Mouse (Mus musculus): Measurements from ENCODE around the gene Rnf144a.
A peak's percentile ranks its signal among the peaks of the same experiment; 100 is the strongest.

Gene Rnf144a

DNA sequence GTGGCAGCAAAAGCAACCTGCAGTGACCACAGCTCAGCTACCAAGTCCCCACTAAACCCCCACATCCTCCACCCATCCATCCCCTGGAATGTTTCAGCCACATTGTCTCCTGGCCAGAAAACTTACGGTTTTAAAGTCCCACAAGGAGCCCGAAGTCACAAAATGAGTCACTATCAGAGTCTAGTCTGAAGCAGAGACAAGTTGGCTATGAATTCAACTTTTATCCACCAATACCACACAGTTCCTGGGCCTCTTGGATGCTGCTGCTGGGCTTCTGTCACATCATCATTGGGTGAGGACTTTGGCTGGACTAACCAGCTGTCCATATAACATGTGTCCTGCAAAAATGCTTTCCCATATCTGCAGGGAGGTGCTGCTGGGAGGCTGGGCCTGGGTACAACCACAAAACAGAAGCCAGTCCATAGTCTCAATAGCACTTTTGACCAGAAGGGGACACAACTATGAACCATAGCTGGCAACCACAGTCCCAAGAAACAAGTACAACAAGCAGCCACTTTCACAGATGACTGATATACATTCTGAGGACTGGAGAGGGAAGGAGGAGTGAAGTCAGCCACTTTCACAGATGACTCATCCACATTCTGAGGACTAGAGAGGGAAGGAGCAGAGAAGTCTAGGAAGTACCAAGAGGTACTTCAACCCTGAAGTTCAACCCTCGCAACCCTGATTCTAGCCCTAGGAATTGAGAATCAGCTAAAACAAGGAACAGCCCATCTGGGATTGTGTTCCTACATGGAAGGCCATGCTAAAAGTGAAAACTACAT is 49.3 kb downstream of the Rnf144a start:
- DNase-seq: no peak

DNA sequence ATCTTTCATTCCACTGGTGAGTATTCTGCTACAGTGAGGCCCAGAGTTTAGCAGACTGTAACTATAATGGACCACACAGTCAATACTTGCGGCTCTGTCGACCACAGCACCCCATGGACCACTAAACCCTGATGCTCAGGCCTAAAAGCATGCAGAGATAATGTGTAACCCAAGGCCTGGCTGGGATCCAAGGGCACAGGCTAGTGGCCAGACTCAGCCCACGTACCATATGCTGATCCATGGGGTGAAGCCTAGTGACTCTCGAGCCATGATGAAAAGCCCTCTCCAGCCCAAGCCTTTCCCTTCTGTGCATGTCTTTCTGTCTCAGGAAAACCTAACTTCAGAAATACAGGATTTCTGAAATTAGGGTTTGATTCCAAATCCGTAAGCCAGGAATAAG is 50.2 kb downstream of the Rnf144a start:
- no peak for DNase-seq

DNA sequence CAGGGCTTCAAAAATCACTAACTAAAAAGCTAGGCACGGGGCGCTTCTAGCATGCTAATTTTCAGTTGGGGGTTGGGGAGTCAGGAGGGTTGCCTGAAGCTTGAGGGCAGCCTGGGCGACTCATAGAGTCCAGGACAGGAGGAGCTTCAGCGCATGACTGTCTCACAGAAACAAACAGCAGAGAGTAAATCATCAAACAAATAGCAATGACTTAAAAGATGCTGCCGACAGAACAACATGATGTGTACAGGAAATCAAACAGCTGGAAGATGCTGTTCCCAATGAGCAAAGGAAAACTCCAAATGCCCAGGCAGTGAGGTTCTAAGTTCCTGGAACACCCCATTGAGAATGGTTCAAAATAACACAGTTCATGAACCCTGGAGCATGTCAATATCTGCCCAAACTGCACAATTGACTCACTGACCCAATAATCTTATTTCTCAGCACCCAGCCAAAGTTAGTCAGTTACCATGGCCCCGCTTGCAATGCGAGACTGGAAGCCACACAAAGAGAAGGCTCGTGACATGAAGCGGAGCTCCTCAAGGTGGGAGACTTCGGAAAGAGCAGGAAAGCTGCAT is 54.0 kb downstream of the Rnf144a start:
- DNase-seq: no peak

DNA sequence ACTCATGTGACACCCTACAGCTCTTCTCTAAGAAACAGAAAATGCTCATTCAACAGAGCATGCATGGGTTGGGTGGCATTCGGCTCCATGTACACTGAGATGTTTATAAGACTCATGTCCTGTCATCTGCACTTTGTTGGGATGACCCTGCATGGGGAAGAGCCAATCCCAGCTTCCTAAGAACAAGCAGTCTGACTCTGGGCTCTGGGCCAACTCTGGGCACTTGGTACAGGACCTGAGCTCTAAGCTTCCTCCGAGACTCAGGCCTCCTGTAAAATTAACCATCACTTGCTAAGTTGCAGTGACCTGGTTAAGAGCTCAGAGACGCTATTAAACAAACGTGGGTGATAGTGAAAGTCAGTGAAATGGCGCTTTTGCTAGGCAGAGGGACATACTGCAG is 55.2 kb downstream of the Rnf144a start:
- no peak for DNase-seq

DNA sequence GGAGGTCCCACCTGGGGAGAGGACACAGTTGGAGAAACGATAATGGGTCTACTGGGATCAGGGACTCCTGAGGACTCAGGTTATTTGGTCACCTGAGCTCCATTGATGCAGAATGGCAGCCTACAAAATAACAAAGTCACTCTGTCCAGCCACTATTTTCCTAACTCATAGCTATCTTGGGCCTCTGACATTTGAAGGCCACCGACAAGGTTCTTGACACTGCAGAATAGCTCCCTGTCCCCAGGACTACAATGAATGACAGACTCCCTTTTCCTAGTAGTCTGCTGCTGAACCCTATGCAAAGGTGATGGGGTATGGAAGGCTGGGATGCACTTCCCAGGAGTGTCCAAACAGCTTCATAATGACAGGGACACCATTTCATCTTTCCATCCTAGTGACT is 55.8 kb downstream of the Rnf144a start:
- no peak for DNase-seq

DNA sequence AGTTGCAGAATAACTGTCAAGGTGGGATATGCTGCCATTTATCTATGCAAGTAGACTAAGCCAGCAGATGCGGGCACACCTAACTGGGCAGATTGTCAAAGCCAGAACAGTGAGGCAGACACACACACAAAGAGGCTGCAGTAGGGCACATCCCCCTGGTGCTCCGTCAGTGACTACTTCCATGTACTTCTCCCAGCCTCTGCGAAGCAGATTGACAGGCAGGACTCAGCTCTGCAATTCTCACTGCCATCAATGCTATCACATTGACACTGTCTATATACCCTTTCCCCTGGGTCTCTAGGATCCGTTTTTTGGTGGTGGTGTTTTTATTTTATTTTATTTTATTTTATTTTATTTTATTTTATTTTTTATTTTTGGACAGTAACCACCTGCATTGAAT is 57.8 kb downstream of the Rnf144a start:
- DNase-seq: no peak

DNA sequence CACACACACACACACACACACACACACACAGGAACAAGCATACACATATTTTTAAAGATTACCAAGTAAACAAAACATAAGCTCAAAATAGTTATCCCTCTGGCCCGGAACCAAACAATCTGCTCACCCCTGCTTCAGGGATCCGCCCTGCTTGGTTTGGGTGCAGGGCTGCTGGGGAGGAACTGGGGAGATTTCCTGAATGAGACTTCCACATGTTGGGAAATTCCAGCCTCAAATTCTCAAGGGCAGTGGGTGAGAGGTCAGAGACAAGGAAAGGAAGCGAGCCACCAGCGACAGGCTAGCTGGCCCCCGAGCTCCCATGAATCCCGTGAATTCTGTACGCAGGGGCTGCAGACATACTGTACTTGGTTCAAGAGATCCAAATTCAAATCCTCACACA is 58.9 kb downstream of the Rnf144a start:
- DNase-seq: no peak

DNA sequence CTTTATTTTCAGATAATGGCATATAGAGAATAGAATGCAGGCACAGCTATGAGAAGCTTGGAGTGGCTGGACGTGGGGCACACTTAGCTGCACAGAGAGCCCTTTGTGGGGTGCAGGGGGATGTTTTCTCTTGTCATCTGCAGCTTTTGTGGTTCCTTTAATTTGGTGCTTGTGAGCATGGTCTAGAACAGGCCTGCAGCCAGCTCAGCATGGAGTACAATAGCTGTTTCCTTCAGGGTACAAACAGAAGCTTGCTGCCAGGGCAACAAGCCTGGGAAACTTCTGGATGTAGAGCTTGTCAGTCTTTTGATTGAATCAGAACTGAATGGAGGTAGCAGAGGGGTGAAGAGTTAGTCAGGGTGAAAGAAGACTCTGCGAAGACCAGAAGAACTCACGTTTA is 63.7 kb downstream of the Rnf144a start:
- DNase-seq: no peak

DNA sequence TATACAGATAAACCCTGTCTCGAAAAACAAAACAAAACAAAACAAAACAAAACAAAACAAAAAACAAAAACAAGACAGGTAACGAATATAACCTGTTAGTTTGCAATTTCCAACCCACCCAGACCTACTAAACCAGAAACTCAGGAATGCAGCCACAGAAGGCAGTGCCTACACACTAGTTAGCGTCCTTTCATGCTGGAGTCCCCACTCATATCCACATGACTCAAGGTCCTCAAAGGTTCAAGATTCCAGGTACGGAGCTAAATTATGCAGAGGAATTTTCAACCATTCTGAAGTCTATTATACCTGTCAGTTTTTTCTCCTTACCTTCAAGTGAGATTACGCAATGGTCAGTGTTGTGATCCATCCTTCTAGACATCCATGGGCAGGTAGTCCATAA is 70.6 kb downstream of the Rnf144a start:
- DNase-seq: no peak

DNA sequence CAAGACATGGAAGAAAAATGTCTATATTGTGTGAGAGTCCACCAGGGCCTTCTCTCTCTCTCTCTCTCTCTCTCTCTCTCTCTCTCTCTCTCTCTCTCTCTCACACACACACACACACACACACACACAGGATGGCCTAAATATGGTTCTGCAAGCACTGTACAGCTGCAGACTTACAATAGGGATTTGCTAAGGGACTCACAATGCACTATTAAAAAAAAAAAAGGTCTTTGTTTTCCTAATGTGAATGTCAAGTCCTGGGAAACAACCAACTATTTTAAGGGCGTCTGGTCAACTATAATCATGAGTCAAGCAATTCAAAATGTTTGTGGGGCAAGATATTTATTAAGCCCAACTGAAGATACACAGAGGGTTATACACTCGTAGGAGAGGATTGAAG is 71.9 kb downstream of the Rnf144a start:
- no peak for DNase-seq

DNA sequence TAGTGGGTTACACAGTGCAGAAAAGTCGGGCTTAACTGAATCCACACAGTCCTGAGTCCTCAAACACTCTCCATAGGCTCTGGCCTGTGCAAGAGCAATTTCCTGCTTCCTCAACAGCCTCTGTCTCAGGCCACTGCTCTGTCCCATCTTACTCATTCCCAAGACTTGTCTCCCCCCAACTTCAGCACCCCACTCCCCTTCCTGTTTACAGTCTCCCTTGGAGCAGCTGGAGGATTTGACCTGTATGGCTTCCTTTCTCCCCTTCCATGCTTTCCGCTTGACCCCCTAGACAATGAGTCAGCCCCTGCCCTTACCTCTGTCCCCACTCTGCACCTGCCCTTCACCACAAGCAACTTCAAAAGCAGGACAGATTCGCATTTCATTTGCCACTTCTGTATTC is 72.4 kb downstream of the Rnf144a start:
- no peak for DNase-seq

DNA sequence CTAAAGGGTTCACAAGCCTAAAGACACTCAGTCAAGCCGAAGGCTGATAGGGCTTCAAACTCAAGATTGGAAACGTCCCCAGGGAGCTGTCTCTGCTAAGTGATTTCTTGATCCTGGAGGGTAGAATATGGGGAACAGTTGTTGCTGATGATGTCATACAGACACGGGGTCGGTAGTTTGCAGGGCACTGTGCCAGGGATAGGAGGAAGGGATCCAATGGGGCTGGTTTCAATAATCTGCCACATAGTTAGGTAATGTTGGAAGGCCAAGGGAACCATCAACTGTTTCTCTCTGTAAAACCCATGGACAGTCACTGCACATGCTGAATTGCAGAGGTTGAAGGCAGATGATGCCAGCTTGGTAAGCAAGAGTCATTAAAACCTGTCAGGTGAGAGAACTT is 73.0 kb downstream of the Rnf144a start:
- DNase-seq: no peak

DNA sequence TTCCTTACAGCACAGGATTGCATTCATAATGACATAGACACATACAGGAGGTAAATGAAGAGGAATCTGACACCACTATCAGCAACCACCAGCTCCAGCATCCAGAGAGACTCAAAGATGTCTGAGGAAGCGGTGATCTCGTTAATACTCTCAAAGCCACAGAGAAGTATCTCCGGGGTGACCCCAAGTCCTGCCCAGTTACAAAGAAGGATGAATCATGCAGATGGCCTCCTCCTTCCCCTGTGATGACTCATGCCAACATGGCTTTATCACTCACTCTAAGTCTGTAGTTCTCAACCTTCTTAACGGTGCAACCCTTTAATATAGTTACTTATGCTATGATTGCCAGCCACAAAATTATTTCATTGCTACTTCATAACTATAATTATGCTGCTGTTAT is 74.4 kb downstream of the Rnf144a start:
- no peak for DNase-seq

DNA sequence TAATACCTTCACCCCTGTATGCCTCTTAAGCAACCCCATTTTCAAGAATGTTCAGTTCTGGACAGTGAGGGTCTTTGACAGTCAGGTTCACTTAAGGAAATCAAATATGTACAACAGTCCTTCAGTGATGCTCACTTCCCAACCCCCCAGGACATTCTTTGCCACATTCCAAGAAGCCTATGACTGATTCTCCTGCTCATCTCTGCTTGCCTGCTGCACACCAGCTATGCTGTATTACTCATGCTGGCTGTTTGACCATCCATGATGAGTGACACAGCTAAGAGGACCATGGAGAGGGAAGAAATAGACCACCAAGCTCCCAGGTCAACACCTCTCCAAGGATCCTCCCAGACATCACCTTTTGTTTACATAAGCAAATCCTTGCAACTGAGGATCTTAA is 75.2 kb downstream of the Rnf144a start:
- DNase-seq: no peak

DNA sequence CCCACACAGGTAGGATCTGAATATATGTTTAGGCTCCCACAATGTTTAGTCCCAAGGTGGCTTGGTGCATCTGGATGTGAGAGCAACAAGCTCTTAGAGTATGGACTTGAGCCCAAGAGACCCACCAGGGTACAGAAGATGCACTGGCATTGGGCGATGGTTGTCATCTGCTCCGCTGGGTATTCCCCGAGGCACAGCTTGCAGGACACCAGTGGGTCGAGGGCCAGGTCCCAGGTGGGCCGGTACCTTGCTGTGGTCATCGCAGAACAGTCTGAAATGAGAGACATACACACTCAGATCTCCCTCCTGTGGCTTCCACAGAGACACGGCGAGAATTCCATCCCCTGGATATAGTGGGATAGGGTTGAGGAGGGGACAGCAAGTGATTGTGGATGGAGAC is 75.9 kb downstream of the Rnf144a start:
- DNase-seq: no peak

DNA sequence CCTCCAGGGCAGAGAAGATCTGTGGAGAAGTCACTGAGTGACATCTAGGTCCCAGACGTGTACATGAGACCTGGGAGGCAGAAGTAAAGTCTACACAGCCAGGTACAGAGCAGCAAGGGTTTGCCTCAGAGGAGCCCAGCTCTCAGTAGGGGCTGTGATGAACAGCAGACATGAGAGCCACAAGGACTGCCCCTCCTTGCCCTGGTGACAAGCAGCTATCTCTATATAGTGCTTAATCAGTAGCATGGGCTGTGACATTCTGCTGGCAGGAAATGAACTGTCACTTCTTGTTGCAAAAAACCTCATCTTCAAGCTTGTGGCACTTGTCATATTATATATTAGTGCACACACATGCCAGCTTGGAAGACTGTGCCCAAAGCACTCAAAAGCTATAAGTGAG is 81.4 kb downstream of the Rnf144a start:
- DNase-seq: no peak

DNA sequence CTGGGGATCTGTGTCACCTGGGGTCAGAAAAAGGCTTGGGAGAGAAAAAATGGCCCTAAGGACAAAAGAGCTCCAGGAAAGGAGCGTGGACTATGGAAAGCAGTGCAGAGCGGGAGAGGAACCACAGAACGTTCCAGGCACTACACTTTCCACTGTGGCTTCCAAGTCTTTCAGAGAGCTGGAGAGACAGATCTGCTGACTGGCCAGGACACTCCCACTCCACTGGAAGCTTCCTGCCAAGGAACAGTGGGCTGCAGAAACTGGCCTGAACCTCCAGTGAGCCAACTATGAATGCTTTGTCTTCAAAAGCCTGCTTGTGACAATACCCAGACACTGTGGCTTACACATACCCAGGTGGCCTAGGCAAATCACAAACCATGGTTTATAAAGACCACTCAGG is 84.0 kb downstream of the Rnf144a start:
- DNase-seq: no peak

DNA sequence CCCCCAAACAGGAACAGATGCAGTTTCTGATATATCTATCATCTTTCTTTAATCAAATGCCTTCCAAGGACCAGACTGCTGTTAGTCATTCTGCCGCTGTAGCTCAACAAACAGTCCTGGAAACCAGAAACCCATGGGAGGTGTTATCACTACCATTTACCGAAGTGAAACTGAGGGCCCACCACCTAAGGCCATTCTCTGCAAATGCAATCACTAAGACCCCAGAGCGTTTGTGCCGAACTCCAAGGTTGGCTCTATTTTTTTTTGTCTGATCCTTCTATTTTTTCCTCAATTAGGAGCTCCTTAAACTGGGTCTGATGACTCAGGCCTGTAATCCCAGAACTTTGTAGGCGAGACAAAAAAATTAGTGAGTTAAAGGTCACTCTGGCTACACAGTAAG is 85.3 kb downstream of the Rnf144a start:
- no peak for DNase-seq

DNA sequence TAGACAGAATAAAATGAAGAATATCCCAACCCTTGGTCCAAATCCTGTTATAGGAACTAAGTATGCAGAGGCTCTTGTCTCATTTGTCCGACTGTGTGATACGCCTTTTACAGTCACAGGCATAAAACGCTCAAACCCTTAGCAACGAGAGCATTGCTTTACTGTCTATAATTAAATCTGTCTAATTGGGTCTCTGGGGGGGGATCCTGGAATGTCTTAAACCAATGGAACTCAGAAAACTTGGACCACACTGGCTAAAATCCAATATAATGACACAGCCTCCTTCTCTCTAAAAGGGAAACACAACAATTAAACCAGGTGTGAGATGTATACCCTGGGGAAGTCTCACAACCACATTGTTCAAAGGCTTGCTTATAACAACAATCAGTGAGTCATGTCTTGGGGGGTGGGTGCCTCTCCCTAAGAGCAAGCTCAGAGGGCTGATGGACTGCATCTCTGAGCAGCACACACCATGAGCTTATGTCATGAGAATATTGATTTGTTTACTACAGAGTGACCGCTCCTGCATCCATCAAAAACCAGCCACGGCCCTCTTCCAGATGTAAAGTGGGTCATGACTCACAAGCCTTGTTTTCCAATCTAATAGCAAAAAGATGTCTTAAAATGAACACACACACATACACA is 85.9 kb downstream of the Rnf144a start:
- no peak for DNase-seq

DNA sequence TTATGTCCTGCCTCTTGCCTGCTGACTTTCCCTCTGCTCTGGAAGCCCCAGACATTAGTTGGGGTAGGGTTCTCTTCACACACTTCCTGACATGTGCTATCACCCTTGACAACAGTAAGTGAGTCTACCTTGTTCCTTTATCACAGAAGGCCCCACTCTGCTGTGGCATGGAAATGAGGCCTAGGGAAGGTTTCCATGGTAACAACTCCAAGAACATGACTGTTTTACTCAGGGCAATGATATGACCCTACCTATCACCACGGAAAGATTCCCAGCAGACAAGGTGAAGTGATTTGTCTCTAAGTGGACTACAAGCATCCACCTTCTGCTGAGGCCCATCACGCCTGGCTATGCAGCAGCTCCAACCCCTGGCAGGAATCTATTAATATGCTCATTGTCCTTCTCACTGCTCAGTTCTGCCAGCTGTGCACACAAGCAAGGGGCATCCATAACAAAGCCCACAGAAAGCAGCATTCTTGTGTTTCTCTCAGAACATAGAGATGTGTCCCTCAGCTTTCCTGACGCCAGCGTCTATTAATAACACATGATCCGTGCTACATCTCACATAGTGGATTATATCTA is 91.2 kb downstream of the Rnf144a start:
- DNase-seq: no peak

DNA sequence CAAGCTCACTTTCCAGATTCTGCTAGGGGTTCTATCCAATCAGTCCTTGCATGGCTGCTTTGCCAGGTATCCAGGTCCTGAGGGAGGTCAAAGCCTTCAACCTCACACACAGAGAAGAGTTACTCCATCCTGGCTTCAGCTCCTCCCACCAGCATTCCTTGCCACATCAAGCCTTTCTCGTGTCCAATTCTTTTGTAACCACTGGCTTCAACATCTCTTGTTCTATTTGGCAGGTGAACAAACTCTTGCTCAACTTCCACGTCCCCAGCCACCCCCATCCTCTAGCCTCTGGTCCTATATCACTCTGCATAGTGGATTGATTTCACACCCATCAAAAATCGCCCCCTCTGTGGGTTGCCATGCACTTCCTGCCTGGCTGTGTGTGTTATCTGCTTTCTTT is 98.8 kb downstream of the Rnf144a start:
- DNase-seq: no peak

DNA sequence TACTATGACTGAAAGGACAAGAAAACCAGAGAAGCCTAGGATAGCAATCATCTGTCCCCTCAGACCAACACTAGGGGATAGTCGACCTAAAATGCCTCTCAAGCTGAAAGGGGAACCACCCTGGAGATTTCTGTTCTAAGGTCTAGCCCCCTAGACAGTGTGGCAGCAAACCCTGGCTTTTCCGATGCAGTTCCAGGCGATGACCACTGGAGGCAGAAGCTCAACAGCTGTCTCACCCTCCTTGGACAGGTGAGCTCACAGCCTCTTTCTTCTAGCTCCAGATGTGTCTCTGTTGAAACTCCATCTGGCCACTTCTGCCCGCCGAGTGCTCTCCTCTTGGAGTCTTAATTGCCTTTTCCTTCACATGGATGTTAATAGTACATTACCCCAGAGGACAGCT is 100.1 kb downstream of the Rnf144a start:
- DNase-seq: peak; percentile 73

DNA sequence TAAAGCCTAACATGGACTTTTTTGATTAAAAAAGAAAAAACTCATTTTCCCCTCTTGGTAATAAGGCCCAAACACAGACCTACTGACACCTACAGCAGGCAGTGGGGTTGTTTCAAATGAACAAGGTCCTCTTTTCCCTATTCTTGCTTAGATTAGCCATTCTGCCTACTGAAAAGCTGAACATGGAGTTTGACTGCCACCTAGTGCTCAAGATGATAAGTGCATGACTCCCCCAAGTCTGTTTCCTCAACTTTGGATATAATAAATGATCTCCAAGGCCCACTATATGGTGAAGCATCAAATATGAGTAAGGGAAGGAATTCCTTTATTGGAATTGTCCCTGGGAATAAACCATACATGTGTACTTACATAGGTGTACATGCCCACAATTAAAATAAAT is 103.5 kb downstream of the Rnf144a start:
- DNase-seq: peak; percentile 69

DNA sequence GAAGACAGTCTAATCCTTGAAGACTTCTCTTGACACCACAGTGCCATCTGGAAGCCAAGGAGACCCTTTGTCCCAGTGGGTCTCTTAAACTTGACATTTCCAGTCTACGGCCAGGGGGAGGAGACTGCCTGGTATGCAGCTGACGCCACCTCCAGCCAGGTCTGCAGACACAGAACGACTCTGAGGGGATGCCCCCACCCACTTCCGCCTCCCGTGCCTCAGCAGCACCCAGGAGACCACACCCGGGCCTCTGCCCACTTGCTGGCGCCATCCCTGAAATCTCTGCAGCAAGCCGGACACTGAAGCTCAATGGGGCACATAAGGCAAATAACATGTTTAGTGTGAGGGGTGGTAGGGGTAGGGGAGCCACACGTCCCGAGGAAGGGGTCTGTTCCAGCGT is 104.8 kb downstream of the Rnf144a start:
- DNase-seq: no peak

Data from thymus, postnatal 4 days (tissue).